Mouse (Mus musculus): ENCODE results near the gene Tsga10ip.

- TF ChIP-seq CTCF (IDR thresholded peaks at IDR 0.05; ENCODE audit: borderline replicate concordance, extremely low read depth, insufficient read depth, insufficient read length) (no peak), POLR2A (IDR thresholded peaks at IDR 0.05; ENCODE audit: borderline replicate concordance, extremely low read depth, insufficient read depth, insufficient read length, poor library complexity, severe bottlenecking) (no peak)
Measured at GRCm38 (mm10) chr19:5405924-5406323, 3.6 kb upstream of the Tsga10ip start.

All from brain, embryonic 14.5 days (tissue).